Mouse (Mus musculus): ENCODE data around the gene Zfp189.
A peak's percentile ranks its signal among the peaks of the same experiment; 100 is the strongest.

Zfp189 gene

GRCm38 (mm10) chr4:49539665-49540064 lies 18.7 kb downstream of the Zfp189 start:
- DNase-seq, result no peak

DNA sequence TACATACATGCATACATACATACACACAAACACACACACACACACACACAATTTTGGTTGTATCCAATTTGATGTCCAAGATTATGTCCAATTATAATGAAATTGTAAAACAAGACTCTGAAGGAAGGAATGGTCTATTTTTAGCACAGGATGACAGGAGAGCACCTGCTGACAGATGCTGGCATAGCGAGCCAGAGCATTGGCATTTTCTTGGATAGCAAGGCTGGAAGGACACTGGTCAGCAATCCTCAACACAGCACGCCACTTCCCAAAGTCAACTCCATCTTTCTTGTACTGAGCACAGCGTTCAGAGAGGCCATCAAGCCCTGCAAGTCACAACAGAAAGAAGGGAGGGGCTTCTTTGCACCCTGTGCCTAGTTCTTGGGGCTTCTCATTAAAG lies 20.0 kb downstream of the Zfp189 start:
- no peak for DNase-seq

DNA sequence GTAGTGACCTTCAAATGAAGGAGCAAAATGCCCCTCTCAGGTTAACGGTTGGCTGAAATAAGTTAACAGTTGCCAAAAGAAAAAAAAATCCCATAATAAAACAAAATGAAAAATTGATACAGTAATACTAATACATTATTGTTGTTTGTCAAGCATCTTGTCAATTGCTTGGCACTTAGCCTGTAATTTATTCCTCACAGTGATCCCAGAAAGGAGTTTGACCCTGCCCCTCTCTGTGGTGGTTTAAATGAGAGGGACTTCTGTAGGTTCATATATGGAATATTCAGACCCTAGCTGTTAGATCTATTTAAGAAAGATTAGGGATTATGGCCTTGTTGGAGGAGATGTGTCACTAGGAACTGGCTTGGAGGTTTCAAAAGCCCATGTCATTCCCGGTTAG lies 25.1 kb downstream of the Zfp189 start:
- DNase-seq, result no peak

- DNase-seq, result no peak
Measured at GRCm38 (mm10) chr4:49546873-49547543, 26.0 kb downstream of the Zfp189 start.

DNA sequence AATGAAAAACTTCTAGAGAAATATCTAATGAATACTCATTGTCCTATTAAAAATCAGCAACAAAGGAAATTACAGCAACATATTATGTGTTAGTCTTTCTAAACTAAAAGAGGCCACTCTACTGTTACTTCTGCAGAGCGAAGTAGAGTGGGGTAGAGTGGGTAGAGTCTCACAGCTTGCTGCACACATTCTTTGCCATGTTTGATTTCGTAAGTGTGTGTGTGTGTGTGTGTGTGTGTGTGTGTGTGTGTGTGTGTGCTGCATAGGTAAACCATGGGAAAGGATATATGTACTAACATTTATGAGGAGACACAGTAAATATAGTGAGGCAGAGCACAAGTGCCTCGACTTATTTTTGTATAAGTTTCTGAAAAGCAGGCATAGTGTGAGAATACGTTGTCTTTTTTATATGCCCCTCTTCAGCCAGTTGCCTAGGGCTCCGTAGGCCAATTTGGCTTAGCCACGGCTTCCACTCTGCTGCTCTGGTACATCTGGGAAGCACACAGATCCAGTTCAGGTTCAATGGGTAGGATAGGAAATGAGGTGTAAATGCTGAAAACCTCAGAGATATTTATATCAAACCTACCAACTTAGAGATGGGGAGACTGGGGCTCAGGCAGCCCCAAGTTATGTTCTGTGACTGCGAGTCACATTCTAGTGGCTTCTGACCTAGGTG lies 26.7 kb downstream of the Zfp189 start:
- no peak for DNase-seq

GRCm38 (mm10) chr4:49549383-49549782 lies 28.4 kb downstream of the Zfp189 start, which contains the start of gene Aldob:
Gene Aldob, minus strand, starts transcription at chr4:49549546.
- DNase-seq, result no peak

GRCm38 (mm10) chr4:49553380-49553779 lies 32.4 kb downstream of the Zfp189 start:
- no peak for DNase-seq

- no peak for DNase-seq
Measured at GRCm38 (mm10) chr4:49557375-49557774, 36.4 kb downstream of the Zfp189 start.

DNA sequence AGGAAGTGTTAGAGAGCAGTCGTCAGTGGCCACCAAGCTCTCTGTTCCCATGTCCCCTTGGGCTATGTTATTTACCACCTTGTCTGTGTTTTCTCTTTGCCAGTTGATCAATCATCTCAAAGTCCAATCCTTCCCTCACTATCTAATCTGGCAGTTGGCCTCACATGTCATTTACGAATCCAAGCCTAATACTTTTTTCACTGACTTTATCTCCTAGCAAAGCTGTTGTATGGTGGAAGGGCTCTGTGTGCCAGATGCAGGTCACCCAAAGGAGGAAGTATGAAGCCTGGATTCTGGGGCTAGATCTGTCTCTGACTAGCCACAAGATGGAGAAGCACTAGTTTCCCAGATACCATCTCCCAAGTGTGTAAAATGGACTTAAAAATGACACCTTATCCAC lies 37.2 kb downstream of the Zfp189 start:
- no peak for DNase-seq

- no peak for DNase-seq
Measured at GRCm38 (mm10) chr4:49559915-49560772, 39.2 kb downstream of the Zfp189 start.

- peak in 1 of 2 experiments; percentile 25 for DNase-seq
Measured at GRCm38 (mm10) chr4:49567613-49568012, 46.6 kb downstream of the Zfp189 start.

DNA sequence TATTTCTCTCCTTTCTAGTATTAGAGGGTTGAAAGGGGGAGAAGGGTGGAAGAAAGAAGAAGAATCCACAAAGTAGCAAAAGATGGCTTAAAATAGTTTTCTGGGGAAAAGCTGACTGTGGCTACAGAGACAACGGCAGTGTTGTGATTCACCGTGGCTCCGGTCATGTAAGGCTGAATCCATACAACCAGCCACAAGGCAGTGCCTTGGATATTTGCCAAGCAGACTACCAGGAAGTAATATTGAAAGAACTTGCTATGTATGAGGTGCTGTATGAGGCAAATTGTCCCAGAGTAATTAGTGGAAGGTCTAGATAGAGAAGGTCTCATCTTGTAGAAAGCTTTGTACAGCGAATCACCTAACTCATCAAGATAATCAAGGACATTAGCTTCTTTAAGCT lies 51.2 kb downstream of the Zfp189 start:
- no peak for DNase-seq

All from spleen, adult 18-20 months (tissue).